Mouse (Mus musculus): ENCODE measurements around the gene Cstf1.

DNA sequence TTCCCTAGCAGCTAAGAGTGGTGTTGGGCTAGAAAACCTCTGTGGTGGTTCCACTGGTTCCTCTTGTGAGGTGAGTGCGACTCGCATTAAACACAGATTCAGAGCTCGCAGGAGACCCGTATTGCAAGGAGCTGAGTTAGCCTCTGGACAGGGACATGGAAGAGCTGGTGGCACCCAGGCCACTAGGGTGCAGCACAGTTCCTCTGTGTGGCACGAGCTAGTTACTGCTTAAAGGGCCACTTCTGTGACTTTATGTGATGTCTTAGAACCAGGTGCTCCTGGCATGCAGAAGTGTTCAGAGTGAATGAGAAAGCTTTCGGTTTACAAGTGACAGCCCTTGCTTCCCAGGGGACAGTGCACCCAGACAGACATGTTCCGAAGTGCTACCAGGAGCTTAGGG, 7.9 kb downstream of the Cstf1 start:
- TF ChIP-seq ZNF384 (IDR thresholded peaks at IDR 0.05; ENCODE audit: low read depth, low read length) (no peak), ZC3H11A (IDR thresholded peaks at IDR 0.05; ENCODE audit: borderline replicate concordance, low read depth, low read length) (no peak)

All from ES-E14 (cell line).